Mouse (Mus musculus) 3134 (cell line): ENCODE results near the gene Gk.

Experiments
- DNase-seq: peaks from one replicate; pipeline ENCODE4 v3.0.0-alpha.2; 2011; ENCODE audit warnings: low spot score; ENCODE audit not compliant: insufficient read length; ENCODE audit errors: extremely low read depth

The Gk gene

DNA sequence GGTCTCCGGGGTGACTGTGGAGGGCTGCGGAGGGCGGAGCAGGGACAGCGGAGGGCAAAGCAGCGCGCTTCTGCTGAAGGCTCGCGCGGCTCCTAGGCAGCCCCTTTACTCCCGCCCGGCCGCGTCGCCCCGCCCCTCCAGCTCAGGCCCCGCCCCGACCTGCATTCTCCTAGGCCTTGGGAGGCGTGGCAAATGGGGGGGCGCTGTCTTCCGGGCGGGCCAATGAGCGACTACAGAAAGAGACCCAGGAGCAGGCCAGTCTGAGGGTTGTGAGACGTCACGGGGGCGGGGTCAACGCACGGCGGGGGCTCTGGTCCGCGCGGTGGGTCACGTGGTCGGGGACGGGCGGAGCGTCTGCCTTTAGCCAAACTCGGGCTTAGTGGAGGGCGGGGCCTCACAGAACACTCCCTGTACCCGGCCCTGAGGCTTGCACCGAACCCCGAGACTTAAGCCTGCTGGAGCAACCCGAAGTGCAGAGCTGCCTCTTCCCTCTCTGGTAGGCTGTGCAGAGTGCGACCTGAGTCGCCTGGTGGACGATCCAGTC is at the start of gene Gk:
Gene Gk (minus strand): TSS at position 276 of the 544 bp plus-strand sequence.
- DNase-seq: peak; percentile 99

DNA sequence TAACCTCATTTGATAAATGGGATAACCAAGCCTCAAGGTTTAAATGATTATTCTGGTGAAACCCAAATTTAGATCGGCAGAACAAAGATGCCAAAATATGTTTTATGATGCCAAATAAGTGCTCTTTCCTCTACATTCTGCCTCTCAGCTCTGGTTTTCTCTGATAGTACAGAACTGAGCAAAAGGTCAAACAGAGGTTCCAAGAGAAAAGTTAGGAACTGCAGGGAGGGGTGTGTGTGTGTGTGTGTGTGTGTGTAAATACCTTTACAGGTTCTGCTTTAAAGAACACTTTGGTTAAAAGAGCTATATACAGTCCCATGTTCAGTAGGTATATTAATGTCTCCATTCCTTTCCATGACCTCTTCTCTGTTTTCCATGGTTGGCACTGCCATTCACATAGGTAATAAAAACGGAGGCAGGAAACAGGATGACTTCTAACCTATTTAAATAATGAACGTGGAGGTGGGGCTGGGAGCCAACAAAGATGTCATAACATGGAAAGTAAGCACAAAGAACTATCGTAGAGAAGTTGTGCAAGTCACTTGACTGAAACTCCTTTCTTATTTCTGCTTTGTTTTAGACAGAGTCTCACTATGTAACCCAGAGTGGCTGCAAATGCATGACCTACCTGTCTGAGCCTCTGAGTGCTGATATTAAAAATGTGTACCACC is 28.2 kb upstream of the Gk start:
- DNase-seq: no peak

DNA sequence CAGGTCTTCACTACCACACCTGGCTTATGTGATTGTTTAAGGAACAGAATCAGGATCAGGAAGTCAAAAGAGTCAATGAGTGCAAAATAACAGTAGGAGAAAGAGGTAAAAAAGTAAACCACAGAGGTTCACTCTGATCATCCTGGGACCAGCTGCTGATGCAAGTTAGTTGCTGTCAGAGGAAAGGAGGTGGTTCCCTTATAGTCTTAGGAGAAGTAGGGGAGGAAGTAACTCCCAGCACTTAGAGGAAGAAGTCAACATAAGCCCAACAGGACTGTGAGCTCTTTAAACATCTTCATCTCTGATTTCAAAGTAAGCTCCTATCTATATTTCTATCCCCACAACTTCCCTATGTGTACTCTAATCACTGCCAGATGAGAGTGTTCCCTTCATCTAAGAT is 26.4 kb upstream of the Gk start:
- DNase-seq: no peak

DNA sequence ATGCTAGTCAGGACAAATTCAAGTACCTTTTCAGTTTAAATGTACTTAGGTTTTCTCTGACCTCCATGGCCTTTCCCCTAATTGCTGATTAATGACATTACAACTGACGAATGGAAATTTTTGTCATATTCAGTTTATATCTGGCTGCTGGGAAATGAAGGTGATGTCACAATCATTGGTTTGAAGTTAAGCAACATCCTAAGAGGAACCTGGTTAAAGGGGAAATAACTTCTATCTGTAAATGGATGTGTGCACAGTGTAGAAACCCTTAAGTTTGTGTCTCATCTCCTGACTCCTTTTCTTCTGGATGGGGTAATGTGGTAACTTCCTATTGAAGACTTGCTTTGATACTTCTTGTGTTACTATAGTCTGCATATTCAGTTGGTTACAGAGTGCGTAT is 20.8 kb upstream of the Gk start:
- DNase-seq: no peak

DNA sequence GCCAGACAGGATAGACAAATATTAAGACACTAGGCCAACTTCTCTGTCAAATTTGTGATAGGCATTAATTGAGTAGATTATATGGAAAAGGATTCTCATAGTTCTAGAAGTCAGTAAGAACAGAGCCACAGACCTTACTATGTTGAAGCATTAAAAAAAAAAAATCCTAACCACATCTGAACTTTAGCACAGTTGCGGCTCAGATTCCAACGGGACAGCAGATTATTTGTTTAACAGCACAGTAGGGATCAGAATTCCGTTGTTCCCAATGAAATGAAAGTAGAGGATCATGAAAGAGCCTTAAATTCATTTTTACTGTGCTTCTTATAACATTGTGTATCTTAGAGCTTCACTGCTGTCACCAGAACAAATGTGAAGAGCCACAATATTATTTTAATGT is 1.7 kb upstream of the Gk start:
- no peak for DNase-seq

DNA sequence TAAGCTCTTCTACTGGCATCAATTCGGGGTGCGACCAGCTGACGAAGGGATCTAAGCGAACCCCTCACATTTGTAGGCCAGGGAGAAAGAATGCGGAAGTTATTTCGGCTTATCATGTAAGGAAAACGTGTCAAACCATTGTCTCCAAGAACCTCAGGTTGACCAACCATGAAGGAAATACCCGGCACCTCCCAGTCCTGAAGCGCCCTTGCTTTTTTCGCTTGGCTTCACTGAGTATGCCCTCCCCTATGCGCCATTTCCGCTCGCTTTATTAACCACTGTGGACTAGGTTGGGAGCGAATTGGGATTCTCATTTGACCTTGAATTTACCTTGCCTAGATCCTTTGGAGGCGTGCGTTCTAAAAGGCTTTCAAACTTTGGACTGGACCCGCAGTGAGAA is 522 bp upstream of the Gk start:
- DNase-seq: no peak

DNA sequence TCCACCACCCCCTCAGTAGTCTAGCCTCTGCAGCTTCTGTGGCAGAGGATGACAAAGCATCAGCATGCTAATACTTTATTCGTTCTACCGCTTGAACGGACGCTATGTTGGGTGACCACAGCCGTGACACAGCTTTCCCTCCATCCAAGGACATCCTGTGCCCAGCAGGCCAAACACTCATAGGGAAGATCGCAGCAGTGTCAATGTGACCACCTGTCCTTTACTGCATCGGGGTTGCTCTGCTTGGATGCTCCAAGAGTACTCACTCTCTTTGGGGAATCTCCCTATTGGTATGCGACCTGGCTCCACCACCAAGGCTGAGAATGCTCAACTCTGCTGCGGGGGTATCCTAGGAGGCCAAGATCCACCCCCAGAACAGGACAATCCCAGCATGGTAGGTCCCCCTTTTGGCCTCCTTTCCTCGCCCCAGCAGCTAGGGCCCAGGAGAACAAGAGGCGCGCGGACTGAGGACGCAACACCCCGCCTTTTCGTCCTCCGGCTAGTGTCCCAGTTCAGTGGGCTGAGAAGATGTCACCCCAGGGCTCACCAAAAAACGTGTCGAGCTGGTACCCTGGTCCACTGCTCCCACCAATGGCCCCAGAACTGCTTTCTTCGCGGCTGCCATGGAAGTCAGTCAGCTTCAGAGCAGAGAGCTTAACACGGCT is 608 bp downstream of the Gk start:
- no peak for DNase-seq

DNA sequence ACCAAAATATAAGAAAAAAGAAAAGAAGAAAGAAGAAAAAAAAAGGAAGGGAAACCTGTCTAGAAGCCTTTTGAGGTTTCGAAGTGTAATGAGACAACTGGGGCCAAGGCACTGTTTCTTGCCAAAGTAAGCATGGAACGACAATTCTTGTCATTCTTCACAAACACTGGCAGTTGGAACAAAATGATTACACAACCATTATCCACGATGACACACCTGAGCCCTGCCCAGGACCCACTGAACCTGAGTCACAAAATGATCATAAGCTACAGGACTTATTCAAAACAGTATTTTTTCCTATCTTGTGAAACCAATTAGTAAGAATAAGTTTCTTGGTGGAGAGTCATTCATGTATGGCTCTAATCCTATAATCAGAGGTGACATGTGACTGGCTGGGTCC is 5.3 kb downstream of the Gk start:
- no peak for DNase-seq

DNA sequence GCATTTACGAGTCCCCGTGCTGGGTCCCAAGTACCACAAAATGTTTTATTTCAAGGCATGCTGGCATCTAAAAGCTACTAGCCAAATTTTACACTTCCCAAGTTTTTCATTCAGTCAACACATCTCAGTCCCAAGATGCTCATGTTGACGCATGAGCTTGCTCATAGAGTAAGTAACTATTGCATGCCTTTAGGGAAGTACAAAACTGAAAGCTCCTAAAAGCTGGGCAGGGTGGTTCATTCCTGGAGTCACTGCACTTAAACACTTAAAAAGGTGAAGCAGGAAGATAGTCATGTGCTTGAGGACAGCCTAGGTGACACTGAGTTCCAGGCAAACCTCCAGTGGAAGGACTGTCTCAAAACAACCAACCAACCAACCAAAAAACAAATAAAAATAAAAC is 5.9 kb downstream of the Gk start:
- no peak for DNase-seq

DNA sequence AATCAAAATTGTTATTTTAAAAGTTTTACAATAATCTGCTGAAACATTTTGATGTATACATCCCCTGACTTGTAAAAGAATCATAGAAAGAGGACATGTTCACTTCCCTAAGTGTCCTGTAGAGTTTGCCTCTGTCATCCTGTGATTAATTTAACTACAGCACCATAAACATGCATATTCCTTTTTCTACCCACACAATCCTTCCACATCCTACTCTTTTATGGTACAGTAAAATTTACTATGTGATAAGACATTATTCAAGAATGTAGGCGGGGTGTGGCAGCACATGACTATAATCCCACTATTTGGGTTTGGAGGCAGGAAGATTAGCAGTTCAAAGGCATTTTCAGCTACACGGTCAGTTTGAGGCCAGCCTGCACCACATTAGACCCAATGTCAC is 8.0 kb downstream of the Gk start:
- DNase-seq: no peak

DNA sequence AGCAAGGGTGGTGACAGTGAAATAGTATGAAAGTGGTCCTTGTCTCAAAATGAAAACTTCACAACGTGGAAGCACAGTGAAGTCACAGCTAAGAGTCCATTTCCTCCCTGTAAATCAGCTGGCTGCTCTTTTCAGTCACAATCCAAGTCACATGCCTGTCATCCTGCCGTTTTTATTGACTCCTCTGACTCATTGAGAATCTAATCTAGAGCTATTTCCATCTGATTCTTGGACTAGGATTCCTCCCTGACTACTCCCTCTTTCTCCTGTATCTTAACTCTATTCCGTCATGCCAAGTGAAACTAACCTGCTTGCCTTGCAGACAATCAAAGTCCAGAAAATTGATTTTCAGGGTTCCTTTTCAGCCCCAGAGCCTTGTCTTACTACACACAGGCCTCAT is 20.6 kb downstream of the Gk start:
- DNase-seq: no peak

DNA sequence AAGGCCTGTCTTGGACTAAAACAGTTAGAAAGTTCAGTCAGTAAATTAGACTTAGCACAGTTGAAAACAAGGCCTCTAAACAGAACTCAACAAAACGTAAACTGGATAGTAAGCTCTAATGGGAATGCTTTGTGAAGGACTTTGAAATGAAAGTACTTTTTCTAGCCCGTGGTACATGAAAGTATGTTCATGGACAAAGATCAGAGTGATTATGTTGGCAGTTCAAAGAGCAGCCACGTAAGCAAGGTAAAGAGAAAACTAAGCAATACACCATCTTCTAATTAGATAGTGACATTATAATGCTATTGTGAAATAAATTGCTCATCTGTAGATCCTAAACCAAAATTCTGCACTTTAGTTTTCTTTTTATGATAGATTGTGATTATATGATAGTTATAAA is 32.8 kb downstream of the Gk start:
- no peak for DNase-seq

DNA sequence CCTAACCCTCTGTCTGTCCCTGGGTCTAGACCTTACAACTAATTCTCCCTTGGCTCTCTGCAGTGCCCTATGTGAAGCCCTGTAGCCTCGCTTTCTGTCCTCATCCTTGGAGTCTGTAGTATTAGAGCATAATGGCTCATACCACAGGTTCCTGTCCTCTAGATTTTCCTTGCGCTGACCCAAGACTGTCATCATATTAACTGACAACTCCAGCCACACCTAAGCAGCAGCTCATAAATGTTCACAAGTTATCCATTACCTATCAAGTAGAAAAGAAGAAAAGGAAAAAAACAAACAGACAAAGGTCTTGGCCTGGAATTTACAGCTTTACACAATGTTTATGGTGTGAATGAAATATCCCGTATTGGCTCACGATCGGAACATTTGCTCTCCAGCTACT is 43.4 kb downstream of the Gk start:
- DNase-seq: no peak

DNA sequence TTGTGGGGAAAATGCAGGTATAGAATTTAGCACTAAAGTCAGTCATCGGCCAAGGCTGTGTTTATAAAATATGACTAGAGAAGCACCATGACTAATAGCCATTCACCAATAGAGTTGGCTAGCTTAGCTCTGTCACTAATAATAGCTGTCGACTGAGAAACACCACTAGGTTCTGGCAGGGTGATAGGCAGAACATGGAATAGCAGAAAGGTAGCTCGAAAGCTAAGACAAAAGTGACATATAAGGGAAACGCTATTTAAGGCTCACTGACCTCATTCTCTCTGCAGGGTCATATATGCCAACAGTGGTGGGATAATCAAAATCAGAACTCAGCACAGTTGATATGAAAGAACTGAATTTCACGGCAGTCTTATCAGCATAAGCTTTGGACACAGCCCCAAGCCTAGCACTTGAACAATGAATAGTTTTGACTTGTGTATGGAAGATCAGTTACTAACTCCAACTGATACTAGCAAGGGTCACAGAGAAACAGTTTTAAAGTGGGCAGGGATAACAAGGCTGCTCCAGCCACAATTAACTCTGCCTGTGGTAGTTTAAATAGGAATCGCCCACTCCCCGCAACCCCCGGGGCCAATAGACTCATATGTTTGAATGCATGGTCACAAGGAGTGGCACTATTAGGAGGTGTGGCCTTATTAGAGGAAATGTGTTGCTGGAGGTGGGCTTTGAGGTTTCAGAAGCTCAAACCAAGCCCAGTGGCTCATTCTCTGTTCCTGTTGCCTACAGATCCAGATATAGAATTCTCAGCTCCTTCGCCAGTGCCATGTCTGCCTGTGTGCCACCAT is 45.3 kb downstream of the Gk start:
- DNase-seq: no peak

DNA sequence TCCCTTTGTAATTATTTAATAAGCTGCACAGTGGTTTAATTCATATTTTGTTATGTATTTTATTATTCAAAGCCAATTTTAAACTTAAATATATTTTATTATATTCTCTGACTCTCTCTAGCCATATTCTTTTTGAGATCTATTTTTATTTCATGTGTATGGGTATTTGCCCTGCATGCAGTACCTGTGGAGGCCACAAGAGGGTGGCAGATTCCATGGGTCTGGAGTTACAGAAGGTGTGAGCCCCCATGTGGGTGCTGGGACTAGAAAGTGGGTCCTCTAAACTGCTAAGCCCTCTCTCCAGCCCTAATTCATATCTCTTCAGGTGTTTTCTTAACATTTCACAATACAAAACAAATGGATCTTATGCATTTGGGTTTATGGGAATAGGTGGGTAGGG is 55.4 kb downstream of the Gk start:
- DNase-seq: no peak

DNA sequence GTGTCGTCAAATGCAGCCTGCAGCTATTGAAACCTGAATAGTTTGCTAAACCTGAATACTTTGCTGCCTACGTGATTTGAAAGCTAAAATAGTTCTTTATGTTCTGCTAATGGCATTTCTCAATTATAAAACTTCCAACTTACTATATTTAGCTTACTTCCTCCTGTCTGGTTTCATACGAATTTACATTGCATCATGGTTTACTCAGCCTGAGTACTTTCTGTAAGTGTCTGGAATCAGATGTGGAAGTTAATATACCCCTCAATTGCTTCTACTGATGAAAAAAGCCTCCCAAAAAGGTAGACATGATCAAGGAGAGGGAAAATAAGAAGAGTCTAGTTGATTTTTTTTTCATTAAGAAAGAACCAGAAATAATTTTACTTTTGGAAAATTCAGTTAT is 66.2 kb downstream of the Gk start:
- DNase-seq: no peak

DNA sequence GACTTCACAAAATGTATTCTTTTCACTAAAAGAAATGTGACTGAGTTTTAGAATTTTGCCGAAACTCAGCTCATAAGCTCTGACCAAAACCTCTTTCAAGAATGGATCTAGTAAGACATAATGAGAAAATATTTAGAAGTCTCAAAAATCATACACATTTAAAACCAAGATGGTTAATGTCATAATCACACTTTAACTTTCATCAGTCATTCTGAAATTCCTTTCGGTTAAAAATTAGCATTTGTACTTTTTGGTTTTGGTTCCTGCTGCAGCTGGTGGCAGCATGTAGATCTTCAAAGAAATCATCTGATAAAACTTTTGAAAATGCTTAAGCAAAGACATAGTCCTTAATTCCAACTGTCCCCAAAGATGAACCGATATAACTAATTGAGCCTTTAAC is 70.9 kb downstream of the Gk start:
- no peak for DNase-seq

DNA sequence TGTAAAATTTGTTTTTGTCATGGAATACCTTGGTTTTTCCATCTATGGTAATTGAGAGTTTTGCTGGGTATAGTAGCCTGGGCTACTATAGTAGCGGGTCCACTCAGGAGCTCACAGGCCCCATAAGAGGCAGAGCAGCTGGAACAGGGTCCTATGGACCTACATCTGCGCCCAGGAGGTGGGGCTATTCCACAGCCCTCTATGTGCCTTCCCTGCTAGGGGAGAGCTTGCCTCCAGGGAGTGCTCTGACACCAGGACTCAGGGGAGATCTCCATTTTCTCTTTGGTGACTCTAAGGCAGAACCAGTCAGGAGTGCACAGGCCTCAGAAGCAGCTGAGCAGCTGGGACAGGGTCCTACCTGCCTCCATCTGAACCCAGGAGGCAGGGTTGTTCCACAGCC is 92.9 kb downstream of the Gk start:
- no peak for DNase-seq

DNA sequence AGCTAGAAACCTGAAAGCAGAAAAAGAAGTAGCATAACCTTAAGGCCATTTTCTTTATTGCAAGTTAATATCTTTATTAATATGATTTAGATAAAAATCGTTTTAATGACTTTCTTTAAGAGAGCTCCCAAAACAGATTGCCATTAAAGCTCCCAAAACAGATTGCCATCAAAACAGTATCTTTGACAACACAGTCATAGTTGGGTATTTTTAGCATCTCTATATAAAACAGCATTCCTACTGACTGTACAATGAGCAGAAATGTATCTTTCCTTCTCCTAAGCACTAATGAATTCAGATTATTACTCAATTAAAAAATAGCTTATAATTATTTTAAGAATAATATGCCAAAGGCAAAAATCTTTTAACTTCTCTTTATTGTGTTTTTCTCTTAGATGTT is 94.5 kb downstream of the Gk start:
- DNase-seq: no peak

DNA sequence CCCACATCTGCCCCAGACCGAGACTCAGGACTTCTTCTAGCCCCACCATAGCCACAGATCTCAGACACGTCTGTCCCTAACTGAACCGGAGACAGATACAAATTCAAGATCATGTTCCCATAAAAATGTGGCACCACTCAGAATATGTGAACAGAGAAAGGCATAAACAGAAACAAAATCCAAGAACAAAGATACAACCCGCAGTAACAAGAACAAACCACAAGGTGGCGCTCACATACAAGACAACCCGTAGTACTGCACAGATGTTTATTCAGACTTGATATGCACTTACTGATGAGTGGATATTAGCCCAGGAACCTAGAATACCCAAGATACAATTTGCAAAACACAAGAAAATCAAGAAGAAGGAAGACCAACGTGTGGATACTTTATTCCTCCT is 99.8 kb downstream of the Gk start:
- DNase-seq: peak; percentile 1
